Mouse (Mus musculus): Measurements from ENCODE around the gene Wwtr1. TPM values are rescaled to one million over a fixed set of nuclear protein-coding genes. Genes with fewer than 3 reads are reported as not detected.

The Wwtr1 gene
- polyA plus RNA-seq, 2 experiments, result 0.93 to 1.5 TPM

DNA sequence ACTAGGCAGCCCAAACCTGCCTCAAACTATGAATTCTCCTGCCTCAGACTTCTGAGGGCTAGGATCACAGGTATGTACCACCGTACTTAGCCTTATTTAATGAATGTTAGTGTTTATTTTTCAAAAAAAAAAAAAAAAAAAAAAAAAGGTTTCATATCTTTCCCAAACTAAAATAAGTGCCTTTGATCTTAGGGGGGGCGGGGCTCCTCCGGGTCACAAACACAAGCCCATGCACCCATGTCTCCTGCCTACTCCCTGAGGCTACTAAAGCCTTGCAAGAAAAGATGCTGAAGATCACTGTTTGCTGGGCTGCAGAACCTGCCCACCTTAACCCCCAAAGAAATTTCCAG, 20.8 kb downstream of the Wwtr1 start:
- Histone ChIP-seq H3K27ac (no peak overlapping the region), H3K9ac (replicated peaks) (no peak overlapping the region), H3K4me3 (ENCODE audit: insufficient read depth in 1 of 2, low read depth in 2 of 2, low read length in 2 of 2) (no peak overlapping the region), H3K36me3 (replicated peaks; ENCODE audit: control insufficient read depth, insufficient read depth, low read depth) (no peaks in the 10 kb centered on the region), H3K27me3 (ENCODE audit: control insufficient read depth, insufficient read depth, low read length) (no peaks in the 10 kb centered on the region), H3K4me2 (ENCODE audit: low read depth) (no peak overlapping the region), H3K9me3 (ENCODE audit: control insufficient read depth, low read length) (no peaks in the 10 kb centered on the region), H3K4me1 (replicated peaks; ENCODE audit: control insufficient read depth in 2 of 2, insufficient read depth in 2 of 2, low read length in 1 of 2) (no peaks in the 10 kb centered on the region)
- TF ChIP-seq CTCF (IDR thresholded peaks at IDR 0.05; ENCODE audit: low read depth) (no peak), EP300 (IDR thresholded peaks at IDR 0.05; ENCODE audit: low read depth) (no peak)
- no peak for ATAC-seq (ENCODE audit: insufficient read depth)
- WGBS (ENCODE audit: insufficient replicate concordance), result 75% methylated on average over 3 of the region's 3 CpGs
- DNase-seq (ENCODE audit: low read depth in 3 of 3, low spot score in 3 of 3), result no peak

DNA sequence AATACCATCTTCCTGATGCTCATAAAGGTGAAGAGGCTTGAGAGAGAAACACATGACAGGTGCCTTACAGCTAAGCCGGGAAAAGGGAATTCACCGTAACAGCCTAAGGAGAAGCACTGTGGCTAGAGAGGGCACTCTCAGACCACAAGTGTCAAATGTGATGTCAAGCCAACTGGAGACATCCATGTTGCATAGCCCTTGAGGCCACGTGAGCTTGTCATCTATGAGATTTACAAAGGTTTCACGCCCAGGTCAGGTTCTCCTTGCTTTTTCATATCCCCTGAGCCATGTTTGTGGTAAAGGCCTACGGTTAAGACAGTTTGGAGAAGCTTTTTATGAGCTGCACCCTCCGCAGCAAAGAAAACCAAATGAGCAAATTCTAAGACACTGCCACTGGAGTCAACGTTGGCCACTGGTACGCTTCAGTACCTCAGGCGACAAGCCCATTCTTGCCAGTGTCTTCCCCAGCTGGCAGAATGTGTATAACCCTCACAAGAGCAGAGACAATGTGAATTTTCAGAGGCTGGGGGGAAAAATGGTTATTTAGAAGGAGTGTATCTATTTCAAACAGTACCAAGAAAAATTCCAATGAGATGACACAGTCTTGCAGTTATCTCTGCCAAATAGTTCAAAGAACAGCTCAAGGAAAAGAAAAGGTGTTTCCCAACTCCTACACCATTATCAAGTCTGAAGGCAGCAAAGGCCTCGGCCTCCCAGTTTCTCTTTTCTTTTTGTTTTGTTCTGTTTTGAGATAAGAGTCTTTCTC, 21.4 kb downstream of the Wwtr1 start:
- no peak for ATAC-seq (ENCODE audit: insufficient read depth)
- 61% methylated on average over 10 of the region's 10 CpGs for WGBS (ENCODE audit: insufficient replicate concordance)
- TF ChIP-seq CTCF (IDR thresholded peaks at IDR 0.05; ENCODE audit: low read depth) (no peak), EP300 (IDR thresholded peaks at IDR 0.05; ENCODE audit: low read depth) (no peak)

DNA sequence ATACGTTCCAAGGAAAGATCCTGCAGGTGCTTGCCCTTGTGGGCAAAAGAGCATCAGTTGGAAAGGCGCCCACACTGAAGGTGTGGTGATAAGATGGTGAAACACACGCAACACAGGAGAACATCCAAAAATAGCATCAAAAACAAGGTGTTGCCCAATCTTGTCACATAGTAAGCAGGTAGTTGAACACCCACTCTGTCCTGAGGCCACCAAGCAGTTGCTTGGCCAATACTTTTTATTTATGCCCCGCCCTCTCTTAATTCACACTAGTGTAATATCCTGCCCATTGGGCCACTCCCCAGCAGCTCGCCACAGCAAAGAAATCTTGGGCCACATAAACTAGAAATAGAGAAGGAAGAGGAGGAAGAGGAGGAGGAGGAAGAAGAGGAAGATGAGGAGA, 22.6 kb downstream of the Wwtr1 start:
- DNase-seq (ENCODE audit: low read depth in 3 of 3, low spot score in 3 of 3) (no peak), ATAC-seq (ENCODE audit: insufficient read depth) (no peak)
- no peaks in the 10 kb centered on the region for H3K27me3 ChIP-seq (ENCODE audit: control insufficient read depth, insufficient read depth, low read length)
- H3K36me3 ChIP-seq (replicated peaks; ENCODE audit: control insufficient read depth, insufficient read depth, low read depth), result no peaks in the 10 kb centered on the region
- no peaks in the 10 kb centered on the region for H3K9me3 ChIP-seq (ENCODE audit: control insufficient read depth, low read length)
- no peak overlapping the region for H3K4me2 ChIP-seq (ENCODE audit: low read depth)
- H3K9ac ChIP-seq (replicated peaks), result no peak overlapping the region
- WGBS (ENCODE audit: insufficient replicate concordance), result 55% methylated on average over 5 of the region's 5 CpGs
- TF ChIP-seq CTCF (IDR thresholded peaks at IDR 0.05; ENCODE audit: low read depth) (no peak), EP300 (IDR thresholded peaks at IDR 0.05; ENCODE audit: low read depth) (no peak)
- no peak overlapping the region for H3K4me3 ChIP-seq (ENCODE audit: insufficient read depth in 1 of 2, low read depth in 2 of 2, low read length in 2 of 2)
- no peak overlapping the region for H3K27ac ChIP-seq
- H3K4me1 ChIP-seq (replicated peaks; ENCODE audit: control insufficient read depth in 2 of 2, insufficient read depth in 2 of 2, low read length in 1 of 2), result no peaks in the 10 kb centered on the region

More for the DNA sequence above, 21.4 kb downstream of the Wwtr1 start:
- DNase-seq (ENCODE audit: low read depth in 3 of 3, low spot score in 3 of 3), result no peak
- Histone ChIP-seq H3K27ac (no peak overlapping the region), H3K4me3 (ENCODE audit: insufficient read depth in 1 of 2, low read depth in 2 of 2, low read length in 2 of 2) (no peak overlapping the region), H3K27me3 (ENCODE audit: control insufficient read depth, insufficient read depth, low read length) (no peaks in the 10 kb centered on the region), H3K4me1 (replicated peaks; ENCODE audit: control insufficient read depth in 2 of 2, insufficient read depth in 2 of 2, low read length in 1 of 2) (no peaks in the 10 kb centered on the region), H3K9ac (replicated peaks) (no peak overlapping the region), H3K36me3 (replicated peaks; ENCODE audit: control insufficient read depth, insufficient read depth, low read depth) (no peaks in the 10 kb centered on the region), H3K9me3 (ENCODE audit: control insufficient read depth, low read length) (no peaks in the 10 kb centered on the region), H3K4me2 (ENCODE audit: low read depth) (no peak overlapping the region)

- Histone ChIP-seq H3K27me3 (ENCODE audit: control insufficient read depth, insufficient read depth, low read length) (no peaks in the 10 kb centered on the region), H3K9me3 (ENCODE audit: control insufficient read depth, low read length) (no peaks in the 10 kb centered on the region), H3K36me3 (replicated peaks; ENCODE audit: control insufficient read depth, insufficient read depth, low read depth) (no peaks in the 10 kb centered on the region), H3K27ac (no peak overlapping the region), H3K4me3 (ENCODE audit: insufficient read depth in 1 of 2, low read depth in 2 of 2, low read length in 2 of 2) (no peak overlapping the region), H3K4me1 (replicated peaks; ENCODE audit: control insufficient read depth in 2 of 2, insufficient read depth in 2 of 2, low read length in 1 of 2) (no peaks in the 10 kb centered on the region), H3K9ac (replicated peaks) (no peak overlapping the region), H3K4me2 (ENCODE audit: low read depth) (no peak overlapping the region)
- 61% methylated on average over 2 of the region's 2 CpGs for WGBS (ENCODE audit: insufficient replicate concordance)
- TF ChIP-seq CTCF (IDR thresholded peaks at IDR 0.05; ENCODE audit: low read depth), result no peak
- TF ChIP-seq EP300 (IDR thresholded peaks at IDR 0.05; ENCODE audit: low read depth), result no peak
- no peak for DNase-seq (ENCODE audit: low read depth in 3 of 3, low spot score in 3 of 3)
- no peak for ATAC-seq (ENCODE audit: insufficient read depth)
Observed at GRCm38 (mm10) chr3:57551210-57551609, 24.5 kb downstream of the Wwtr1 start.

DNA sequence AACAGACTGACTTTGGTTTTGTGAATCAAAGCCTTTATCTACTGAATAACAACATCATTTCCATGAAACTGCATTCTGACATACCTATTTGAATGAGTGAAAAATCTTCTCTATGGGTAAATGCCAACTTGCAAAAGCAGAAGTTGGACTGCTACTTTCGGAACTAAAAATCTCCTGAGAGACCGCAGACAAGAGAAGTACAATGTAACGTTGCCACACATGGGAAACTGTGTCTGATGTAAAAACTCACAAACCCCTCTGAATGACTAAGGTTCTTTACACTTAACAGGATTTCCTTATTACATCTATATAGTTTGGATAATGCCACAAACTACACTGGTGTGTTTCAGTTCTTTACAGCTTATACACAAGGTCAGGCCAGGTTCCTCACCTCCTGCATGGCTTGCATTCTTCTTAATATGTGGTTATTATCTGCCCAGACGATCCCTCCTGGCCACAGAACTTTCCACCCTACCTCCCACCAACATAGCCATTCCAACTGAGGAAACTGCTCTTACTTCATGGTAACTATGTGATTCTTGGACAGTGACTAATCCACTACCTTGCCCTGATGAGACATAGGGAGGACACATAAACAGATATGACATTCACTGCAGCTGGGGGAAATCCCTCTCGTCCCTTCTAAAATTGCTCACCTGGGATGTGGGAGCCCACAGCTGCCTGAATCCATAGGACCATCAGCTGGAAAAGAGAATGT, 25.1 kb downstream of the Wwtr1 start:
- TF ChIP-seq EP300 (IDR thresholded peaks at IDR 0.05; ENCODE audit: low read depth) (no peak), CTCF (IDR thresholded peaks at IDR 0.05; ENCODE audit: low read depth) (no peak)
- no peaks in the 10 kb centered on the region for H3K27me3 ChIP-seq (ENCODE audit: control insufficient read depth, insufficient read depth, low read length)
- no peaks in the 10 kb centered on the region for H3K4me1 ChIP-seq (replicated peaks; ENCODE audit: control insufficient read depth in 2 of 2, insufficient read depth in 2 of 2, low read length in 1 of 2)
- no peak overlapping the region for H3K9ac ChIP-seq (replicated peaks)
- WGBS (ENCODE audit: insufficient replicate concordance), result 27% methylated on average over 5 of the region's 5 CpGs
- no peak overlapping the region for H3K4me2 ChIP-seq (ENCODE audit: low read depth)
- no peaks in the 10 kb centered on the region for H3K36me3 ChIP-seq (replicated peaks; ENCODE audit: control insufficient read depth, insufficient read depth, low read depth)
- DNase-seq (ENCODE audit: low read depth in 3 of 3, low spot score in 3 of 3) (peak in 1 of 3 experiments; percentile 7), ATAC-seq (ENCODE audit: insufficient read depth) (no peak)
- H3K4me3 ChIP-seq (ENCODE audit: insufficient read depth in 1 of 2, low read depth in 2 of 2, low read length in 2 of 2), result no peak overlapping the region
- H3K9me3 ChIP-seq (ENCODE audit: control insufficient read depth, low read length), result no peaks in the 10 kb centered on the region
- H3K27ac ChIP-seq, result no peak overlapping the region

Data from liver, embryonic 14.5 days (tissue).